Mouse (Mus musculus) heart, adult 2 months (tissue): ENCODE data around the gene Eps8. TPM values are rescaled to one million over a fixed set of nuclear protein-coding genes. Genes with fewer than 3 reads are reported as not detected.

Source experiments
- DNase-seq, 2 experiments: peaks; one replicate each; pipeline ENCODE4 v3.0.0; 2021
- H3K27ac ChIP-seq: fragments of 200-600 bp; 2 replicates; pipeline ENCODE4 v1.8.1; 2022
- H3K27me3 ChIP-seq: fragments of 200-500 bp; 2 replicates; pipeline ENCODE4 v1.6.1; 2012; ENCODE audit warnings: mild to moderate bottlenecking, low read length, inconsistent platforms, mixed read lengths; ENCODE audit not compliant: control insufficient read depth, insufficient read depth
- H3K36me3 ChIP-seq: fragments of 200-500 bp; 2 replicates; pipeline ENCODE4 v1.6.1; 2012; ENCODE audit warnings: low read length, inconsistent platforms; ENCODE audit not compliant: control insufficient read depth, insufficient read depth
- H3K4me1 ChIP-seq: fragments of 200-500 bp; 2 replicates; pipeline ENCODE4 v1.6.1; 2011; ENCODE audit warnings: low read length; ENCODE audit not compliant: control insufficient read depth, insufficient read depth
- H3K4me3 ChIP-seq: fragments of 200-600 bp; 2 replicates; pipeline ENCODE4 v1.8.1; 2022
- H3K79me2 ChIP-seq: fragments of 200-500 bp; replicated peaks from 2 replicates; pipeline ENCODE4 v1.6.1; 2012; ENCODE audit warnings: mild to moderate bottlenecking, inconsistent platforms, low read length, moderate library complexity, mixed read lengths; ENCODE audit not compliant: control insufficient read depth, insufficient read depth
- H3K9ac ChIP-seq: fragments of 200-500 bp; 2 replicates; pipeline ENCODE4 v1.6.1; 2012; ENCODE audit warnings: low read depth, mild to moderate bottlenecking, control low read depth, inconsistent platforms, low read length, mixed read lengths
- CTCF ChIP-seq: fragments of 200-600 bp; IDR thresholded peaks from 2 replicates; pipeline ENCODE4 v1.8.1; 2022; ENCODE audit warnings: antibody characterized with exemption, mild to moderate bottlenecking, moderate library complexity
- EP300 ChIP-seq: fragments of 200-500 bp; IDR thresholded peaks from 2 replicates; pipeline ENCODE4 v1.6.1; 2011; ENCODE audit warnings: low read depth, low read length, control low read depth; ENCODE audit not compliant: insufficient read depth
- POLR2A ChIP-seq: fragments of 200-500 bp; IDR thresholded peaks from 2 replicates; pipeline ENCODE4 v1.6.1; 2011; ENCODE audit warnings: mild to moderate bottlenecking, low read depth, low read length, control low read depth; ENCODE audit not compliant: insufficient read depth
- WGBS: fragments of 180-500 bp; shearing (Covaris S2); methylation state at CpG from one replicate; pipeline ENCODE4 v1.1.7; 2018; 5-methylcytosine and 5-hydroxymethylcytosine counted together
- intact Hi-C: fragments of 180-260 bp; cut with DNase I; formaldehyde crosslinking; loops from one replicate; pipeline ENCODE4 v1.15.1; 2025
- polyA plus RNA-seq: library from polyadenylated mRNA; depleted of rRNA; stranded (reverse); fragments of >200 nt; gene quantifications from 2 replicates; pipeline ENCODE4 v1.2.3, GENCODE M21; 2012
- total RNA-seq, 2 experiments: library from RNA; stranded (reverse); gene quantifications; 2 replicates each; pipeline ENCODE4 v1.2.3; 2021

Eps8 gene
- total and polyA plus RNA-seq, 3 experiments: 6.7 to 12.2 (median 11.6) TPM

GRCm38 (mm10) chr6:137573897-137574296 lies 80.8 kb downstream of the Eps8 start:
- peaks cover 4% of the 10 kb centered on the region for H3K36me3 ChIP-seq
- peaks cover 6% of the 10 kb centered on the region for H3K4me1 ChIP-seq
- no peak overlapping the region for H3K4me3 ChIP-seq
- H3K27me3 ChIP-seq: no peaks in the 10 kb centered on the region
- TF ChIP-seq EP300 (no peak), CTCF (no peak), POLR2A (no peak)
- no peak overlapping the region for H3K9ac ChIP-seq
- 71% methylated on average over 7 of the region's 7 CpGs for WGBS
- intact Hi-C loops: no loop called here
- H3K79me2 ChIP-seq: no peaks in the 10 kb centered on the region
- H3K27ac ChIP-seq: no peak overlapping the region
- no peak for DNase-seq

- H3K9ac ChIP-seq: no peak overlapping the region
- 58% methylated on average over 9 of the region's 9 CpGs for WGBS
- H3K36me3 ChIP-seq: no peaks in the 10 kb centered on the region
- H3K27ac ChIP-seq: no peak overlapping the region; the same call in 1 of the 2 replicates
- intact Hi-C loops: no loop called here
- no peak overlapping the region for H3K4me3 ChIP-seq
- peaks cover 3% of the 10 kb centered on the region for H3K4me1 ChIP-seq
- H3K27me3 ChIP-seq: no peaks in the 10 kb centered on the region
- DNase-seq: no peak
- no peaks in the 10 kb centered on the region for H3K79me2 ChIP-seq
- TF ChIP-seq EP300 (no peak), POLR2A (no peak), CTCF (no peak)
These were observed 84.0 kb downstream of the Eps8 start for GRCm38 (mm10) chr6:137570718-137571131.

- Histone ChIP-seq H3K27ac (no peak overlapping the region; the same call in 1 of the 2 replicates), H3K27me3 (no peaks in the 10 kb centered on the region), H3K79me2 (no peaks in the 10 kb centered on the region), H3K4me3 (no peak overlapping the region), H3K4me1 (peaks cover 2% of the 10 kb centered on the region), H3K36me3 (no peaks in the 10 kb centered on the region), H3K9ac (no peak overlapping the region)
- WGBS: 80% methylated on average over 5 of the region's 5 CpGs
- no peak for TF ChIP-seq CTCF
- TF ChIP-seq EP300: no peak
- TF ChIP-seq POLR2A: no peak
- DNase-seq: no peak
- intact Hi-C loops: no loop called here
These were observed 84.7 kb downstream of the Eps8 start for GRCm38 (mm10) chr6:137570019-137570418.

- no peaks in the 10 kb centered on the region for H3K27me3 ChIP-seq
- H3K79me2 ChIP-seq: no peaks in the 10 kb centered on the region
- peaks cover 2% of the 10 kb centered on the region for H3K4me1 ChIP-seq
- H3K9ac ChIP-seq: no peak overlapping the region
- 76% methylated on average over 6 of the region's 6 CpGs for WGBS
- TF ChIP-seq CTCF (no peak), POLR2A (no peak), EP300 (no peak)
- no peak overlapping the region for H3K27ac ChIP-seq
- DNase-seq: no peak
- no peaks in the 10 kb centered on the region for H3K36me3 ChIP-seq
- H3K4me3 ChIP-seq: no peak overlapping the region
- intact Hi-C loops: no loop called here
These were observed 85.6 kb downstream of the Eps8 start for GRCm38 (mm10) chr6:137569071-137569470.

GRCm38 (mm10) chr6:137565890-137566289 lies 88.8 kb downstream of the Eps8 start:
- TF ChIP-seq POLR2A (no peak), CTCF (no peak), EP300 (no peak)
- Histone ChIP-seq H3K4me1 (peaks cover 2% of the 10 kb centered on the region), H3K4me3 (no peak overlapping the region), H3K9ac (no peak overlapping the region), H3K79me2 (no peaks in the 10 kb centered on the region), H3K36me3 (no peaks in the 10 kb centered on the region), H3K27me3 (no peaks in the 10 kb centered on the region), H3K27ac (no peak overlapping the region)
- WGBS: 95% methylated on average over 3 of the region's 3 CpGs
- intact Hi-C loops: no loop called here
- peak in 1 of 2 experiments; percentile 11 for DNase-seq

- peak in 1 of 2 experiments; percentile 12 for DNase-seq
- no peaks in the 10 kb centered on the region for H3K27me3 ChIP-seq
- no peak overlapping the region for H3K9ac ChIP-seq
- intact Hi-C loops: no loop called here
- H3K4me1 ChIP-seq: peaks cover 4% of the 10 kb centered on the region
- no peak for TF ChIP-seq POLR2A
- no peak for TF ChIP-seq CTCF
- TF ChIP-seq EP300: no peak
- H3K79me2 ChIP-seq: no peaks in the 10 kb centered on the region
- no peak overlapping the region for H3K27ac ChIP-seq
- WGBS: 93% methylated on average over 6 of the region's 6 CpGs
- no peak overlapping the region for H3K4me3 ChIP-seq
- H3K36me3 ChIP-seq: no peaks in the 10 kb centered on the region
These were observed 89.2 kb downstream of the Eps8 start for GRCm38 (mm10) chr6:137565454-137565853.
